Mouse (Mus musculus) E14TG2a.4 (cell line): ENCODE measurements at regions not wholly inside any gene's neighbourhood (a gene's known extent, or its start where the extent isn't known, plus 50 kb on each side); places are given as distances from the start of the nearest gene placed in this dataset.
A peak's percentile ranks its signal among the peaks of the same experiment; 100 is the strongest.

ENCODE experiments used
- H3K27me3 ChIP-seq: 2 replicates; pipeline ENCODE4 v1.6.1; 2014; ENCODE audit warnings: low read length, control low read depth; ENCODE audit not compliant: insufficient read depth
- H3K36me3 ChIP-seq: 2 replicates; pipeline ENCODE4 v1.6.1; 2014; ENCODE audit warnings: low read length, control low read depth; ENCODE audit not compliant: insufficient read depth
- H3K4me1 ChIP-seq: replicated peaks from 2 replicates; pipeline ENCODE4 v1.6.1; 2014; ENCODE audit warnings: low read depth, low read length, control low read depth
- H3K4me3 ChIP-seq: replicated peaks from 2 replicates; pipeline ENCODE4 v1.5.1; 2014; ENCODE audit warnings: mild to moderate bottlenecking, low read length
- H3K9me3 ChIP-seq: 2 replicates; pipeline ENCODE4 v1.6.1; 2014; ENCODE audit warnings: low read length, control low read depth
- CTCF ChIP-seq: conservative IDR thresholded peaks from 2 replicates; pipeline ENCODE4 v1.5.1; 2014; ENCODE audit warnings: low read length
- NANOG ChIP-seq: IDR thresholded peaks from 2 replicates; pipeline ENCODE4 v1.6.1; 2014; ENCODE audit warnings: borderline replicate concordance, low read length, mixed read lengths
- POU5F1 ChIP-seq: IDR thresholded peaks from 2 replicates; pipeline ENCODE4 v1.6.1; 2014; ENCODE audit warnings: low read length, borderline replicate concordance

GRCm38 (mm10) chr14:36155757-36156156 lies 61.0 kb downstream of the 4930474N05Rik start:
- H3K36me3 ChIP-seq, result no peaks in the 10 kb centered on the region

GRCm38 (mm10) chr14:36156175-36156574 lies 61.5 kb downstream of the 4930474N05Rik start:
- Histone ChIP-seq H3K36me3 (no peaks in the 10 kb centered on the region), H3K9me3 (no peaks in the 10 kb centered on the region), H3K4me3 (no peak overlapping the region), H3K27me3 (no peaks in the 10 kb centered on the region), H3K4me1 (no peaks in the 10 kb centered on the region)
- TF ChIP-seq POU5F1, result no peak

More at GRCm38 (mm10) chr14:36155757-36156156, 61.0 kb downstream of the 4930474N05Rik start:
- no peak overlapping the region for H3K4me3 ChIP-seq
- H3K27me3 ChIP-seq, result no peaks in the 10 kb centered on the region
- TF ChIP-seq POU5F1 (no peak), CTCF (no peak)
- no peaks in the 10 kb centered on the region for H3K4me1 ChIP-seq
- no peaks in the 10 kb centered on the region for H3K9me3 ChIP-seq

- H3K27me3 ChIP-seq, result no peaks in the 10 kb centered on the region
- TF ChIP-seq CTCF (no peak), NANOG (no peak)
- H3K4me1 ChIP-seq, result no peaks in the 10 kb centered on the region
- no peaks in the 10 kb centered on the region for H3K36me3 ChIP-seq
- no peaks in the 10 kb centered on the region for H3K9me3 ChIP-seq
- H3K4me3 ChIP-seq, result no peak overlapping the region
Observed at GRCm38 (mm10) chr14:36183701-36184100, 89.0 kb downstream of the 4930474N05Rik start.

DNA sequence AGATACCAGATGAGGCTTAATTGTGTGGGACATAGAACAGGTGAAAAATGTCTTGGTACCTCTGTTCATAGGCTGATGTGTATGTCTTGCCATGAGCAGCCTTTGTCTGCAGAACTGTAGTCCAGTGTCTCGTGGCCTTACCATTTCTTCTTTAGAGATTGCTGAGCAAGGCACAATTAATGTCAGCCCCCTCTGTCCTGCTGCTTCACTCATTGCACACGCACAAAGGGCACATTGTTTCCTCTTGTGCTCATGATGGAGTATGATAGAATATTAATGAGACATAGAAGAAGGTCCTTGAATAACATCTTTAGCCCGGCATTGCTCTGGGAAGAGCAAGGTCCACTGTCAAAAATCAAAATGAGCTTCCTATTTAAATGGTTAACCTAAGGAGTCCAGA lies 101.8 kb downstream of the 4930474N05Rik start:
- TF ChIP-seq CTCF (no peak), POU5F1 (no peak), NANOG (no peak)
- Histone ChIP-seq H3K27me3 (no peaks in the 10 kb centered on the region), H3K4me1 (no peaks in the 10 kb centered on the region), H3K36me3 (no peaks in the 10 kb centered on the region), H3K4me3 (no peak overlapping the region), H3K9me3 (no peaks in the 10 kb centered on the region)

DNA sequence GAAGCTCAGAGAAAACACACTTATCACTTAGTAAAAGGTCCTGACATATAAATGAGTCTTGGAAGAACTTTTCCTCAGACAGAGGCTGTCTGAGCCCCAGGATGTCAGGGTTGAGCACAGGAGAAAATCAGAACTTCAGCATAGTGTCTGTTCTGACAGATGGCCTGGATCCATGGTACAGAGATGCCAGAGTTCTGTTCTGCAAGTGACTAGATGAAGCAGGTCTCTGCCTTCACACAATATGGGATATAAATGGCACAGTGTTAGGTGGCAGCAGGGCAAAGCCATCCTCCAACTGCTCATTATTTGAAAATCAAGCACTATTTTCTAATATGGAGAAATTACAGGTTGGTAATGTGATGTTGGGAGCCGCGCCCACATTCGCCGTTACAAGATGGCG lies 103.7 kb downstream of the 4930474N05Rik start:
- no peaks in the 10 kb centered on the region for H3K27me3 ChIP-seq
- H3K36me3 ChIP-seq, result no peaks in the 10 kb centered on the region
- H3K4me1 ChIP-seq, result no peaks in the 10 kb centered on the region
- H3K4me3 ChIP-seq, result no peak overlapping the region
- no peaks in the 10 kb centered on the region for H3K9me3 ChIP-seq
- TF ChIP-seq CTCF, result no peak
- TF ChIP-seq POU5F1, result no peak
- no peak for TF ChIP-seq NANOG

DNA sequence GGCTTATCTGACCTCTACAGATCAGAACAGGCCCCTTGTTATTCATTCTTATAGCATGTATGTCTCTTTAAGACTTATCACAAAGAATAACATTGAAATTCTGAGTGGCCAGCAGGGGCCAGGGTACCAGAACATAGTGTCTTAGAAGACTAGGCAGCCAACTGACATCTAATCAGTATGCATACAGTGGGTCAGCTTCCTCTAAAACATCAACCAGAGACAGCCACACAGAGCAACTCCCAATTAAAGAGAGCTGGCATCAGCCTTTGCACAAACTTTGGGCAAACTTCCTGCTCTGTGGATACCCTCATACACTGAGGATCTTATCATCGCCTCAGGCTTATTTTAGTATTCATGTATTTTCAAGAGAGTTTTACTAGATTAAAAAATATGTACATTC lies 109.1 kb downstream of the 4930474N05Rik start:
- Histone ChIP-seq H3K4me3 (no peak overlapping the region), H3K9me3 (peaks cover 3% of the 10 kb centered on the region; the same call in 1 of the 2 replicates), H3K4me1 (no peaks in the 10 kb centered on the region), H3K27me3 (no peaks in the 10 kb centered on the region), H3K36me3 (no peaks in the 10 kb centered on the region)
- TF ChIP-seq CTCF, result no peak
- no peak for TF ChIP-seq POU5F1
- no peak for TF ChIP-seq NANOG

DNA sequence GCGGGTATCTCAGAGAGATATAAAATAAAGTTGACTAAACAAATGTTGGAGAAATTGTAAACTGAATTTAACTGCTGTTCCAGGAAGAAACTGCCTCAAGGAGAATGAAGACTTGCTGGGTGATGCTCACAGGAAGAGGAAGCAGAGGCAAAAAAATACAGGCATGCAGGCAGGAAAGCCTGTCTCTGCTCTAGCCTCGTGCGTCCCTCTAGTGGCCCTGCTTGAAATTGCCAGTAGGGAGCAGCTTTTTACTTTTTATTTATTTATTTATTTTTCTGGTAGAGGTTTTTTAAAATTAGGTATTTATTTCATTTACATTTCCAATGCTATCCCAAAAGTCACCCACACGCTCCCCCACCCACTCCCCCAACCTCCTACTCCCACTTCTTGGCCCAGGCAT lies 118.1 kb downstream of the 4930474N05Rik start:
- TF ChIP-seq CTCF (peak; percentile 75), POU5F1 (no peak), NANOG (no peak)
- Histone ChIP-seq H3K9me3 (peaks cover 3% of the 10 kb centered on the region; the same call in 1 of the 2 replicates), H3K4me3 (no peak overlapping the region), H3K27me3 (no peaks in the 10 kb centered on the region), H3K36me3 (no peaks in the 10 kb centered on the region), H3K4me1 (no peaks in the 10 kb centered on the region)

GRCm38 (mm10) chr14:36245849-36246248 lies 151.1 kb downstream of the 4930474N05Rik start:
- H3K27me3 ChIP-seq, result no peaks in the 10 kb centered on the region
- H3K4me3 ChIP-seq, result no peak overlapping the region
- no peaks in the 10 kb centered on the region for H3K9me3 ChIP-seq
- no peaks in the 10 kb centered on the region for H3K36me3 ChIP-seq
- TF ChIP-seq POU5F1 (no peak), NANOG (no peak), CTCF (no peak)
- H3K4me1 ChIP-seq, result no peaks in the 10 kb centered on the region

GRCm38 (mm10) chr14:36262126-36262525 lies 167.4 kb downstream of the 4930474N05Rik start:
- TF ChIP-seq NANOG (no peak), POU5F1 (no peak), CTCF (no peak)
- Histone ChIP-seq H3K4me3 (no peak overlapping the region), H3K27me3 (no peaks in the 10 kb centered on the region), H3K4me1 (no peaks in the 10 kb centered on the region), H3K9me3 (no peaks in the 10 kb centered on the region), H3K36me3 (no peaks in the 10 kb centered on the region)
